Mouse (Mus musculus): ENCODE results near the gene Lrrc26.

DNA sequence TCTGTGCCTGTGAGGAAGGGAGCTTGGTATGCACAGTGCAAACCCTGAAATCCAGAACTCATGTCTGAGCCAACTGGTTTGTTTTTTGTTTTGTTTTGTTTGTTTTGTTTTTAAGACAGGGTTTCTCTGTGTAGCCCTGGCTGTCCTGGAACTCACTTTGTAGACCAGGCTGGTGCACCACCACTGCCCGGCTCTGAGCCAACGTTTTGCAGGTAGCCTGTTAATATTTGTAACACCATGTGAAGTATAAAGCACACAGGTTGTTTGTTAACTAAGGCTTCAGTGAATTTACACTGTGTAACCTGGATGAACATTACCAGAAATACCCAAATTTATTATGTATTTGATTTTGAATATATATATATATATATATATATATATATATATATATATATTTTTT, 36.3 kb downstream of the Lrrc26 start:
- TF ChIP-seq CTCF (IDR thresholded peaks at IDR 0.05; ENCODE audit: low read depth) (no peak), EP300 (optimal IDR thresholded peaks at IDR 0.05) (no peak)
